Mouse (Mus musculus) lung, postnatal 14 days (tissue): ENCODE data around the gene Ccdc71l.

Experiments used
- DNase-seq: peaks from one replicate; pipeline ENCODE4 v3.0.0; 2021

Gene Ccdc71l

GRCm38 (mm10) chr12:32378528-32379295 is at the start of gene Ccdc71l:
TSS of gene Ccdc71l (plus strand) at chr12:32378704.
- DNase-seq: peak; percentile 78

- DNase-seq: no peak
Observed at GRCm38 (mm10) chr12:32339078-32339477, 39.4 kb upstream of the Ccdc71l start.

- no peak for DNase-seq
Observed at GRCm38 (mm10) chr12:32343487-32343886, 35.0 kb upstream of the Ccdc71l start.

GRCm38 (mm10) chr12:32346121-32346520 is 32.4 kb upstream of the Ccdc71l start:
- DNase-seq: no peak

GRCm38 (mm10) chr12:32348493-32348892 is 30.0 kb upstream of the Ccdc71l start:
- DNase-seq: no peak

- DNase-seq: no peak
Observed at GRCm38 (mm10) chr12:32351874-32352273, 26.6 kb upstream of the Ccdc71l start.

- DNase-seq: peak; percentile 86
Observed at GRCm38 (mm10) chr12:32379296-32379725, 807 bp downstream of the Ccdc71l start.

- no peak for DNase-seq
Observed at GRCm38 (mm10) chr12:32379731-32380130, 1.2 kb downstream of the Ccdc71l start.

- no peak for DNase-seq
Observed at GRCm38 (mm10) chr12:32380457-32380856, 2.0 kb downstream of the Ccdc71l start.

- no peak for DNase-seq
Observed at GRCm38 (mm10) chr12:32381011-32381410, 2.5 kb downstream of the Ccdc71l start.

- DNase-seq: no peak
Observed at GRCm38 (mm10) chr12:32419537-32419936, 41.0 kb downstream of the Ccdc71l start.

- no peak for DNase-seq
Observed at GRCm38 (mm10) chr12:32427832-32428231, 49.3 kb downstream of the Ccdc71l start.

- no peak for DNase-seq
Observed at GRCm38 (mm10) chr12:32431004-32431403, 52.5 kb downstream of the Ccdc71l start.
